Mouse (Mus musculus): Measurements from ENCODE around the gene 2510039O18Rik.

GRCm38 (mm10) chr4:147985205-147986132, 44.8 kb downstream of the 2510039O18Rik start, which contains the start of gene Nppb:
- TF ChIP-seq CTCF (IDR thresholded peaks at IDR 0.05; ENCODE audit: low read depth, low read length) (no peak), GATA1 (IDR thresholded peaks at IDR 0.05; ENCODE audit: borderline replicate concordance, low read length) (no peak), POLR2AphosphoS5 (IDR thresholded peaks at IDR 0.05; ENCODE audit: insufficient replicate concordance, low read depth, low read length) (no peak)

Data from G1E (cell line).